Mouse (Mus musculus): ENCODE data around the gene Glrx. TPM values are rescaled to one million over a fixed set of nuclear protein-coding genes. Genes with fewer than 3 reads are reported as not detected.

Glrx gene
- polyA plus RNA-seq, 1 experiment from 2014 or later = 47.3 TPM

DNA sequence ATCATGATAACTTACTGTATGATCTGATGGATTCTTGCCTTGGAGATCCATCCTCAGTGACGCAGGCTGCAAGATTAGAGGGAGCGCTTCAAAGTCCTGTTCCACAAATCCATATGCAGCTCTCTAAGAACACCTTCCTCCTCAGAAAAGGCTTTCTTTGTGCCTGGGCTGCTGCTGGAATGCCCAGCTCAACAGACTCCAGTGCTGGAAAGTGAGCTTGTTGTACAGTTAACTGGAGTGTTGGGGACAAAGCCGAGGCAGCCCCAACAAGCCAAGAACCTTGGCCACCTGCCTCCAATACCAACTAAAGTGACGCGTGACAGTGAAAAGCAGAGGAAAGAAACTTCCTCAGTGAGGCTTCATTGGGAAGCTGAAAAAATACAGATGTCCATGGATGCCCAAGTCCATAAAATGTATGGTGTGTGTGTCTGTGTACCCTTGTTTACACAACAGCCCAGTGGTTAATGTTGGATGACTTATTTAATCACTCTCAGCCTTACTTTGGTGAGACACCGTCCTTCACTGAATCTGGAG is 1.2 kb downstream of the Glrx start:
- Histone ChIP-seq H3K4me1 (replicated peaks) (peaks cover 62% of the 10 kb centered on the region), H3K27ac (replicated peaks) (peak overlapping the region; percentile 77; the same call in 1 of the 2 replicates)

DNA sequence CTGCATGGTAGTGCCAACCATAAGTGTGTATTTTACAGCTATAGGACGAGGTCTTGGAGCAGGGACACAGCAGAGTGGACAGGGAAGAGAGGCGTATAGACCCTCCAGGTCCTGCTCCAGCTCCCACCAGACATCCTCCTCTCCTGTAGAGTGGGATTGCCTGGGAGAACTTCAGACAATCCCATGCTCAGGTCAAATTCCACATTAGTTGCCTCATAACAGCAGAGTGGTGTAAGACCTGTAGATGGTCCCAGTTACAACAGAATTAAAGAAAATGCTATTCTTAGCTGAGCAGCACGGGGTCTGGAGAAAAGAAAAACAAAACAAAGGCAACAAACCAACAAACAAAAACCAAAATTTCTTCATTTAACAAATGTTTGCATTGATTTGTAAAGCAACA is 2.3 kb downstream of the Glrx start:
- ATAC-seq (ENCODE audit: insufficient read depth) = 0 out of 2 replicates have a peak, but pooled peaks have one; percentile 26
- peak overlapping the region; percentile 63 for H3K4me3 ChIP-seq (replicated peaks)
- no peak overlapping the region for H3K9ac ChIP-seq
- peaks cover 63% of the 10 kb centered on the region for H3K4me1 ChIP-seq (replicated peaks)
- 61% methylated on average over 3 of the region's 3 CpGs for WGBS (ENCODE audit: insufficient replicate concordance)
- H3K27ac ChIP-seq (replicated peaks) = peak overlapping the region; percentile 34; the same call in 1 of the 2 replicates
- peak overlapping the region; percentile 75 for H3K4me2 ChIP-seq
- no peaks in the 10 kb centered on the region for H3K36me3 ChIP-seq (replicated peaks)
- H3K27me3 ChIP-seq = no peaks in the 10 kb centered on the region
- no peaks in the 10 kb centered on the region for H3K9me3 ChIP-seq (replicated peaks)

More for the DNA sequence above, 1.2 kb downstream of the Glrx start:
- H3K36me3 ChIP-seq (replicated peaks) = no peaks in the 10 kb centered on the region
- H3K4me3 ChIP-seq (replicated peaks) = peak overlapping the region; percentile 63
- no peaks in the 10 kb centered on the region for H3K27me3 ChIP-seq
- peak overlapping the region; percentile 75 for H3K4me2 ChIP-seq
- H3K9me3 ChIP-seq (replicated peaks) = no peaks in the 10 kb centered on the region
- ATAC-seq (ENCODE audit: insufficient read depth) = no peak
- H3K9ac ChIP-seq = peak overlapping the region; percentile 61; the same call in 1 of the 2 replicates
- WGBS (ENCODE audit: insufficient replicate concordance) = 55% methylated on average over 6 of the region's 6 CpGs

DNA sequence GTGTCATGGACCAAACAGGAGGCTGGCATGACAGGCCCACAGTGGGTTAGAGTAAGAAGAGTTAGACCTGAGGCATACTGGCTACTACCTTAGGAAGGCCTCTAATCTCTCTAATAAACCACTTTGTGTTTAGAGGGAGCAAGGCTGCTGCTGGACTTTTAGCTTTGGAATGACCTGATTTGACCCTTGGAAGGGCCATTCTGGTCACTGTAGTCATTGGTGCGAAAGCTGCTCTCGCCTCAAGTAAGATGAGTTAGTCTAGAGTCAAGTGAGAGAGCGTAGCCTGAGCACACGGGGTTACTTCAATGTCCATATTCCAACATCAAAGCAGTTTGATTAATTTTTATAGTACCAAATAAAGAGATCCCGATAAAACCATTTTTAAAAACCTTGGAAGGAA is 3.7 kb downstream of the Glrx start:
- H3K9me3 ChIP-seq (replicated peaks) = no peaks in the 10 kb centered on the region
- WGBS (ENCODE audit: insufficient replicate concordance) = 75% methylated on average over 5 of the region's 5 CpGs
- no peak overlapping the region for H3K27ac ChIP-seq (replicated peaks)
- H3K9ac ChIP-seq = no peak overlapping the region
- peaks cover 10% of the 10 kb centered on the region for H3K36me3 ChIP-seq (replicated peaks)
- no peak overlapping the region for H3K4me3 ChIP-seq (replicated peaks)
- H3K4me1 ChIP-seq (replicated peaks) = peaks cover 55% of the 10 kb centered on the region
- no peak for ATAC-seq (ENCODE audit: insufficient read depth)
- H3K4me2 ChIP-seq = 0 out of 2 replicates have a peak overlapping the region, but pooled peaks have one; percentile 13
- no peaks in the 10 kb centered on the region for H3K27me3 ChIP-seq

DNA sequence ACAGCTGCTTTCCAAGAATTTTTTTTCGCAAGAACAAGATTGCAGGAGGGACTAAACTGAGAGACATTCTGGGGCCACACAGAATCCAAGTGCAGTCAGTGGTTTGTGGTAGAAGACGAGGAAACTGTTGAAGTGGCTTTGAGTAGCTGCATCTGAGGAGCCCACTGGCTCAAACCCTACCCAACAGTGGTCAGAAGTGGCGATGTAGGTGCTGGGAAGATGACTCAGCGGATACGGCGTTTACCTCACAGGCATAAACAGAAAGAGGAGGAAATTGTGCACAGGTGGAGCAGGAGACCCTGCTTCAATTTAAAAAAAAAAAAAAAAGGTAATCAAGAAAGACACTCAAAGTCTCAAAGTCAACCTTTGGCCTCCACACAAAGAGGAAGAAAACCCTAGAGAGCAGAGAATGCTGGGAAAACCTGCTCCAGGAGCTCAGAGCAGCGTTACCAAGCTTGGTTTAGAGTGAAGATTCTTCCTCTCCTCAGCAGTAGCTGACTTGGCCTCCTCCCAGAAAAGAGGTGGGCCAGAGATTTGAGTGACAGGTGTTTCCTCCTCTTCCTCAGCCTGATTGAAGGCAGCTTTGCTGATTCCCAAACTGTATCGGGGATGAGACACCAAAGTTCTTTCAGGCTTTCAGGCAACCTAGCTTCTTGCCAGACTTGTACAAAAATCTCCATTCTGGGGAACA is 4.5 kb downstream of the Glrx start:
- H3K27me3 ChIP-seq = no peaks in the 10 kb centered on the region
- peaks cover 10% of the 10 kb centered on the region for H3K36me3 ChIP-seq (replicated peaks)
- no peak for ATAC-seq (ENCODE audit: insufficient read depth)
- H3K9ac ChIP-seq = no peak overlapping the region
- H3K4me3 ChIP-seq (replicated peaks) = no peak overlapping the region
- 0 out of 2 replicates have a peak overlapping the region, but pooled peaks have one; percentile 29 for H3K27ac ChIP-seq (replicated peaks)
- 46% methylated on average over 8 of the region's 8 CpGs for WGBS (ENCODE audit: insufficient replicate concordance)
- H3K4me2 ChIP-seq = peak overlapping the region; percentile 19; the same call in 1 of the 2 replicates
- no peaks in the 10 kb centered on the region for H3K9me3 ChIP-seq (replicated peaks)
- H3K4me1 ChIP-seq (replicated peaks) = peaks cover 53% of the 10 kb centered on the region

DNA sequence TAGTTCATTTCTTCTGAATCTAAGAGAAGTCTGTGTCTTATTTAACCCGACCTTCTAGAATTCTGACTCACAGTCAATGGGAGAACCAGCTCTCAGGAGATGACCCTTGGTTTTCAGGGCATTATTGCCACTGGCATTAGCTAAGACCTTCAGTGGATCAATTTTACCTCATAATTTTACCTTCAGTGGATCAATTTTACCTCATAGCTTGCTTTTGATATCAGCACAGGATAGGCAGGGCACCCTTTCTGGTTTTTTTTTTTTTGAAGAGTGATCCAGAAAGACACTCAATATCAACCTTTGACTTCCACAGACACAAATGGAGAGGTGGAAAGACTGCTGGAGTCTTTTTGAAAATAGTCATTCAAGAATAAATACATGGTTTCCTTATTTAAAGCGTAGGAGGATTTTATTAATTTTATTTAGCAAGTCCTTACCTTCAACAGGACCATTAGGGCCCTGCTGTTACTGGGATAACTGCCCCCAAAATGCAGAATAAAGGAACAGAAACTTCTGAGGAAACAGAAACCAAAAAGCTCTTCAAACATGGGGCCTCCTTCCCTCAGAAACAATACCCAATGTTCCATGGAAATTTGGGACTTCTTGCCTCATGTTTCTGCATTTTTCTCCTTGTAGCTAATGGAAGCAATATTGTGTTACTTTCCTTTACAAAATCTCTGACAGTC is 5.3 kb downstream of the Glrx start:
- Histone ChIP-seq H3K4me1 (replicated peaks) (peaks cover 45% of the 10 kb centered on the region), H3K27me3 (no peaks in the 10 kb centered on the region), H3K9ac (no peak overlapping the region), H3K4me2 (peak overlapping the region; percentile 0; the same call in 1 of the 2 replicates), H3K27ac (replicated peaks) (0 out of 2 replicates have a peak overlapping the region, but pooled peaks have one; percentile 9), H3K36me3 (replicated peaks) (peaks cover 10% of the 10 kb centered on the region), H3K4me3 (replicated peaks) (no peak overlapping the region), H3K9me3 (replicated peaks) (no peaks in the 10 kb centered on the region)
- ATAC-seq (ENCODE audit: insufficient read depth) = no peak
- 74% methylated on average over 2 of the region's 2 CpGs for WGBS (ENCODE audit: insufficient replicate concordance)

DNA sequence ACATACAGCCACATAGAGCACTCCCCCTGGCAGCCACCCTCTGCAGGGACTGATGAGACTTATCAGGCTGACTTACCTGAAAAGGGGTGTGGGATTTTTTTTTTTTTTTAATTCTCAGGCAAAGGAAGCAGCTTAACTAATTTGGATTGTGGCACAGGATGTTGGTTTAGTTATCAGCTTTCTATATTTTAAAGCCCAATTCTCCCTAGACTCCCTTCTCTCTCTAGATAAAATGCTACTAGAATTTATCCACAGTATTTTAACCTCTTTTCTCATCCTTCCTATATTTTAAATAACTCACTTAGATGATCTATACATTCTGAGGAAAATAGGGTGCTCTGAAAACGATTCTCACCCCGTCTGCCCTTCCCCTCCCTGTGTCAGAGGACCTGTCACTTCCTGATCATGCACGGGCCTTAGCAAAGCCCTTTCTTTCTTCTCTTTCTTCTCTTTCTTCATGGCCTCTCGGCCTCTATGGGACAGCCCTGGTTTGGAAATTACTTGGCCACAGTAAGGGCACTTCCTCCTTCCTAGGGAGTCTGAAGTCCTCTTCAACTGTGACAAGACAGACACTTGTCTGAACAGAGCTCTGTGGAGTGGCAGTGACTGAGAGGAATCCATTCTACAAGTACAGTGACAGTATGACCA is 6.0 kb downstream of the Glrx start:
- Histone ChIP-seq H3K36me3 (replicated peaks) (peaks cover 10% of the 10 kb centered on the region), H3K9ac (no peak overlapping the region), H3K4me1 (replicated peaks) (peaks cover 38% of the 10 kb centered on the region), H3K9me3 (replicated peaks) (no peaks in the 10 kb centered on the region), H3K27me3 (no peaks in the 10 kb centered on the region), H3K4me3 (replicated peaks) (no peak overlapping the region), H3K4me2 (0 out of 2 replicates have a peak overlapping the region, but pooled peaks have one; percentile 0), H3K27ac (replicated peaks) (0 out of 2 replicates have a peak overlapping the region, but pooled peaks have one; percentile 9)
- ATAC-seq (ENCODE audit: insufficient read depth) = 0 out of 2 replicates have a peak, but pooled peaks have one; percentile 17
- 21% methylated on average over 4 of the region's 4 CpGs for WGBS (ENCODE audit: insufficient replicate concordance)

DNA sequence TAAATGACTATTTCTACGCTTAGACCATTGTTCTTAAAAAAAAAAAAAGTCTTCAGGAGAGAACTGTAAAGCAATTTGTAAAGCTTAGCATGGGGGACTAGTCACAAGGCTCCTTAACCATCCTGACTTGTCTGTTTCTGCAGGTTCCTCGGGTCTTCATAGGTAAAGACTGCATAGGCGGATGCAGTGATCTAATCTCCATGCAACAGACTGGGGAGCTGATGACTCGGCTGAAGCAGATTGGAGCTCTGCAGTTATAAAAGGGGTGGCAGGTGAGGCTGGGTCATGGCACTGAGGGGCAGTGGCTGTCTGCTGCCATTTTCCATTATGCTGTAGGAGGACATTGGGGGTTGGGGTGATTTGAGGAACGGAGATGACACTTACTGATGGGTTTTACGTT is 7.4 kb downstream of the Glrx start:
- Histone ChIP-seq H3K9ac (no peak overlapping the region), H3K36me3 (replicated peaks) (peaks cover 10% of the 10 kb centered on the region), H3K27me3 (no peaks in the 10 kb centered on the region), H3K4me3 (replicated peaks) (no peak overlapping the region), H3K4me1 (replicated peaks) (peaks cover 32% of the 10 kb centered on the region), H3K27ac (replicated peaks) (no peak overlapping the region), H3K4me2 (no peak overlapping the region), H3K9me3 (replicated peaks) (no peaks in the 10 kb centered on the region)
- ATAC-seq (ENCODE audit: insufficient read depth) = peak; percentile 58; the same call in 1 of the 2 replicates
- 56% methylated on average over 6 of the region's 6 CpGs for WGBS (ENCODE audit: insufficient replicate concordance)

DNA sequence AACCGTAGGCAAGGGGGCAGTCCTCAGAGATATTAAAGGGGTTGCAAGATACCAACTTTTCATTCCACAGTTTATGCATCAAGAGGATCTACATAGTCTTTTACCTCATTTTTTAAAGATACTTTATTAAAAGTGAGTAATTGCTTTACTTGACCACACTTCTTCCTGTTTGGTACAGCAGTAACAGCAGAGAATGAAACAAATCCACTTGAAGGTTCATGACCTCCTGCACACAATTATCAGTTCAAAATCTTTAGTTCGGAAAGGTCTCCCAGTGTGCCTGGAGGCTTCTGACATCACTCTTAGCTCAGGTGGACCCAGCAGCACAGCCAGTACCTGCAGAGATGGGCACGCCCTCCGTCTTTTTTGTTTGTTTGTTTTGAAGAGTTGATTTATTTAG is 12.4 kb downstream of the Glrx start:
- WGBS (ENCODE audit: insufficient replicate concordance) = 78% methylated on average over 4 of the region's 4 CpGs
- Histone ChIP-seq H3K27ac (replicated peaks) (no peak overlapping the region), H3K9ac (no peak overlapping the region), H3K4me3 (replicated peaks) (no peak overlapping the region), H3K4me1 (replicated peaks) (peaks cover 2% of the 10 kb centered on the region; the same call in 1 of the 2 replicates), H3K36me3 (replicated peaks) (peaks cover 10% of the 10 kb centered on the region), H3K27me3 (no peaks in the 10 kb centered on the region), H3K9me3 (replicated peaks) (no peaks in the 10 kb centered on the region), H3K4me2 (no peak overlapping the region)
- ATAC-seq (ENCODE audit: insufficient read depth) = no peak

DNA sequence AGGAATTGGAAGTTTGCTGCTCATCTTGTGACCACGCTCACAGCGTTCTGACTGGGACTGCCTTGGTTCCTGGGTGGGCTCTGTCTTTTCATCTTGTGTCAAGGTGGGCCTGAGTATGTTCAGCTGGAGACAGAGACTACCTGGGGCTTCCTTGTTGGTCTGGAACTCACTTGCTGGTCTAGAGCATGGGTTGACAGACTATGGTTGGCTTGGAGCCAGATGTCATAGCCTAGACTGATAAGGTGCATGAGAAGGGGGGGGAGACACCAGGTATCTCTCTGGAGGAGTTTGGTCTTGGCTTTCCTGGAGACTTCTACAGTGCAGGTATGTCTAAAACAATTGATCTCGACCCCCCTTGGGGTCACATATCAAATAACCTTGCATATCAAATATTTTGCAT is 13.4 kb downstream of the Glrx start:
- peaks cover 2% of the 10 kb centered on the region for H3K36me3 ChIP-seq (replicated peaks)
- no peak overlapping the region for H3K4me3 ChIP-seq (replicated peaks)
- no peak overlapping the region for H3K9ac ChIP-seq
- no peak for ATAC-seq (ENCODE audit: insufficient read depth)
- 58% methylated on average over 3 of the region's 3 CpGs for WGBS (ENCODE audit: insufficient replicate concordance)
- no peaks in the 10 kb centered on the region for H3K27me3 ChIP-seq
- no peak overlapping the region for H3K27ac ChIP-seq (replicated peaks)
- no peaks in the 10 kb centered on the region for H3K4me1 ChIP-seq (replicated peaks)
- H3K9me3 ChIP-seq (replicated peaks) = no peaks in the 10 kb centered on the region
- H3K4me2 ChIP-seq = no peak overlapping the region

DNA sequence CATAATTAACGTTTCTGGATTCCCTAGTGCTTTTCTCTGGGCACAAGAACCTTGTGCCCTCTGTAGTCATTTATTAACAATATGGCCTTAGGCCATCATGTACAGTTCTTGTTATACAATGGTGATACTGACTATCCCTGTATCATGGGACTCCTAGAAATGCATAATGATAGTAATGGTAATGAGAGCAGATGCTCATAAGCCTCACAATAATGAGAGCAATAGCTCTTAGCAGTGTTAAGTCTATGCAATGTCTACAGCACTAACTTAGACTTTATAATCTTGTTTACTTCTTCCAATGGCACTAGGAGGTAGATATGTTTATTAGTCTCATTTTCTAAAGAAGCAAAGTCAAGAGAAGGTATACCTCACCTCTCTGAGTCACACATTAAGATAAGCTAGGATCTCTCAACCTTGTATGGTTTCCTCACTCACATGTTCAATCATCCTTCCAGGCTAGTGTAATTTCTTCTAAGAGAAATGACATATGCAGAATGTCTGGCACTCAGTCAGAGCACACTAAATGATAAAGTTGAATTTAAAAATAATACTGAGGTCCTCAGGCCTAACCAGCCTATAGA is 19.7 kb downstream of the Glrx start:
- H3K9me3 ChIP-seq (replicated peaks) = no peaks in the 10 kb centered on the region
- WGBS (ENCODE audit: insufficient replicate concordance) = 54% methylated on average over 1 of the region's 1 CpGs
- H3K27me3 ChIP-seq = no peaks in the 10 kb centered on the region
- H3K9ac ChIP-seq = no peak overlapping the region
- no peak for ATAC-seq (ENCODE audit: insufficient read depth)
- no peaks in the 10 kb centered on the region for H3K36me3 ChIP-seq (replicated peaks)
- H3K27ac ChIP-seq (replicated peaks) = no peak overlapping the region
- H3K4me2 ChIP-seq = no peak overlapping the region
- no peaks in the 10 kb centered on the region for H3K4me1 ChIP-seq (replicated peaks)
- H3K4me3 ChIP-seq (replicated peaks) = no peak overlapping the region
